Mouse (Mus musculus): ENCODE data around the gene Lypd6b.

GRCm38 (mm10) chr2:49918132-49918531 is 130.6 kb downstream of the Lypd6b start:
- no peak for TF ChIP-seq CTCF (IDR thresholded peaks at IDR 0.05; ENCODE audit: borderline replicate concordance, insufficient read depth, low read depth, low read length)
- TF ChIP-seq POLR2A (IDR thresholded peaks at IDR 0.05; ENCODE audit: borderline replicate concordance, insufficient read depth, low read length), result no peak

Data from cerebellum, adult 2 months (tissue).